Mouse (Mus musculus): ENCODE data around the gene Borcs5. TPM values are rescaled to one million over a fixed set of nuclear protein-coding genes. Genes with fewer than 3 reads are reported as not detected.
A peak's percentile ranks its signal among the peaks of the same experiment; 100 is the strongest.

Gene Borcs5
- polyA plus RNA-seq, 1 experiment, result 17.4 TPM

DNA sequence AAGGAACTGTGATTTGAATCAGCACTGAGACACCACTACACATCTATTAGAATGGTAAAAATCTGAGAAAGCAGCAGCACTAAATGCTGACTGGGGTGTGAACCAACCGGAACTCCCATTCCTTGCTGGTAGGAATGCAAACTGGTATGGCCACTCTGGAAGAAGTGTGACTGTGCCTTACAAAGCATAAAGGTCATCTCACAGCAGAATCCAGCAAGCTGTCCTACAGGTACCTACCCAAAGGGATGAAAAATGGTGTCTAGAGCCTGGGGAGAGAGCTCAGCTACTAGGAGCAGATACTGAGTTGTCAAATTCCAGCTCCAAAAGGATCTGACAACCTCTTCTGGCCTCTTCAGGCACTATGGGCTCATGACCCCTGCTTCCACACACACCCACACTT, 12.7 kb upstream of the Borcs5 start:
- DNase-seq (ENCODE audit: low spot score), result no peak

DNA sequence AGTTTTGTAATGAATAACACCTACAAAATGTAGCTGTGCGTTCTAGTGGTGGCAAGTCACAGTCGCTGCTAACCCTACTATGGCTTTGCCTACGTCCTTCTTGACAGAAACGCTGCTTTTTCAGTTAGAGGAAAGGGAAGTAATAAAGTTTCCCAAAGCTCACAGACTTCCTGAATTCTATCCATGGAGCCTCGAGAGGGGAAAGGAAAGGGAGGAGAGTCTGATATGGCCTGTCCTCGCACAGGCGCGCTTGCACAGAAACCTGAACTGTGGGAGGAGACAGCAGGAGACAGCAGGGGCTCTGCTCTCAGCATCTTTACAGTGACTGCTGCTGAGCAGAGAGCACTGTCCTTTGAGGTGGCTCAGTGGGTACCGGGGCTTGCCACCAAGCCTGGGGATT, 8.9 kb upstream of the Borcs5 start:
- DNase-seq (ENCODE audit: low spot score), result no peak

DNA sequence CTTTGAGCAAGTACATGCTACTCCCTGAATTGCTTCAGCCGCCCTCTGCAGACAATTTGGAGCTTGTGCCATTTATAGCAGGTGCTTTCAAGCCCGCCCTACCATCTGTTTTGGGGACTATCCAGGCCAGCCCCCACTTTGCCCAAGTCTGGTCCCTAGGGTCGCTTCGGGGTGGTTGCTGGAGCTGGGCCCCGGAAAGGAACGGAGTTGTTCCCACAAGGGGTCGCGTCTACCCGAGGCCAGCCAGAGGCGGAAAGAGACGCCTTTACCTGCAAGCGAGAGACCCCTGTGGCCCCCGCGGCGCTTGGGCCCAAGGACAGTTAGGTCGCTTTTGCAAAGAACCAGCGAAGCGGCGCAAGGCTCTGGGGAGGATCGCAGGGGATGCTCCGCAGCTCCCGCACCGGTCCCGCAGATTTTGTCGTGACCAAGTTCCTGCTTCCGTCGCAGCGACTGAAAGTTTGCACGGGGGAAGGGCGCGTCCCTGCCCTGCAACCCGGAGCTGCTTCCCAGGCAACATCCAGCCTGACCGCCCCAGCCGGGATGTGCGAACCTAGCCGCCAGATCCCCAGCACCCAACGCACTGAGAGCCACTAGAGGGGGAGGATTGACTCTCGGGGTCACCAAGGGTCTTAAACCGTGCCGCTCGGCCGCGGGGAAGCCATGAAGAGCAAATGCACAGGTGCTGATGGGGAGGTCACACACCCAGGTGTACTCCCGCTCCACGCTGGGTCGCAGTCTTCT, 7.2 kb upstream of the Borcs5 start, which contains the start of gene Mansc1:
Gene Mansc1 (minus strand): TSS at position 542 of the 741 bp plus-strand sequence.
- DNase-seq (ENCODE audit: low spot score), result peak; percentile 48

DNA sequence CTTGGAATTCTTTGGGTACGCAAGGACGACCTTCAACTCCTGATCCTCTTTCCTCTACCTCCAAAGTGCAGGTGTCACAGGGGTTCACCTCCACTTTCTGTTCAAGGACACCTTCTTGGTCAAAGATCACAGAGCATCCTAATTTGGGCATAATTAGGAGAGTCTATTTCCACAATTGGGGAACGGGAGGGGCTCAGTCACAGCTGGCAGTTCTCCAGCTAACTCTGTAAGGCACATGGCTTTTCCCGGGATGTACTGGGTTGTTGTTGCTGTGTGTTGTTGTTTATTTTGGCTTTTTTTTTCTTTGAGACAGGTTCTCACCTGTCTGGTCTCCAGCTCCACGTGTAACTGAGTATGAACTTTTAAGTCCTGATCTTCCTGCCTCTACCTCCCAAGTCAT, 6.6 kb upstream of the Borcs5 start:
- no peak for DNase-seq (ENCODE audit: low spot score)

DNA sequence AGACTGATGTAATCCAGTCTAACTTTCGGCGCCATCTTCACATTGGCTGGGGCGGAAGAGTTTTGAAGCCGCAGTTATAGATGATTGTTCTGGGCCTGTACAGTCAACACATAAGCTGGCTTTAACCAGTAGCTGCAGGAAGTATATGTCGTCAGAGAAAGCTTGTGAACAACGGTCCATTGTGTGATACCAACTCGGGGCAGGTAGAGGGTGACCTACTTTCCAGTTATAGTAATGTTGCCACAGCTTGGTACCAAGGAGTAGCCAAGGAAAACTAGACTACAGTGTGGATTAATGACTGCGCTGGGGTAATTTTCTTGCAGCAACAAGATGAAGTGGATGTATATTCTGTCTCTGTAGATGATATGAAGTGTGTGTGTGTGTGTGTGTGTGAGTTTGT, 5.8 kb upstream of the Borcs5 start:
- DNase-seq (ENCODE audit: low spot score), result no peak

DNA sequence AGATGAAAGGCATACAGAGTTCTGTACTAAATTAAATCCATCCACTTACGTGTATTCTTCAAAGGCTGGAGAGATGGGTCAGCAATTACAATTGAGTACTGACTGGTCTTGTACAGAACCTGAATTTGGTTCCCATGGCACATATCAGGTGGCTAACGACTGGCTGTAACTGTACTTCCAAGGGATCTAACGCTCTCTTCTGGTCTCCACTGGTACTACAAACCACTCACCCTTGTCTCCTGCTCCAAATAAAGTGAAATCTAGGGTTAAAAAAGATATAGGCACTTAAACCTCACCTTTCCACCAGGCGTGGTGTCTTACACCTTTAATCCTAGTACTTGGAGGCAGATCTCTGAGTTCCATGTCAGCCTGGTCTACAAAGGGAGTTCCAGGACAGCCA, 2.8 kb upstream of the Borcs5 start:
- DNase-seq (ENCODE audit: low spot score), result no peak

DNA sequence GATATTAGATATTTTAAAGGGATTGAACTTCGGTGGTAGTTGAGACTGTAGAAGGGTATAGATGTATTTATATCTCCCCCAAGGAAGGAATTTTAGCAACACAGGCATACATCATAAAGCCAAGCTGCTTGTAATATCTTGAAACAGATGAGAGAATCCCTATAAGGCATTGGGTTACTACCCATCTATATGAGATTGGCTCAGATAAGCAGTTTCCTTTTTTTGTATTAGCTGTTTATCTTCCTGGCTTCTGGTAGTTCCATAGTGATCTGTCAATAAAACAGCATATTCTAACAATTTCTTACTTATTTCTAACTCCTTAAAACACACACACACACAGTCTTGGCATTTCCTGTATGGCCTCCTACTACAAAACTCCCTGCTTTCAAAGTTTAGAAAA, 590 bp downstream of the Borcs5 start:
- DNase-seq (ENCODE audit: low spot score), result no peak

DNA sequence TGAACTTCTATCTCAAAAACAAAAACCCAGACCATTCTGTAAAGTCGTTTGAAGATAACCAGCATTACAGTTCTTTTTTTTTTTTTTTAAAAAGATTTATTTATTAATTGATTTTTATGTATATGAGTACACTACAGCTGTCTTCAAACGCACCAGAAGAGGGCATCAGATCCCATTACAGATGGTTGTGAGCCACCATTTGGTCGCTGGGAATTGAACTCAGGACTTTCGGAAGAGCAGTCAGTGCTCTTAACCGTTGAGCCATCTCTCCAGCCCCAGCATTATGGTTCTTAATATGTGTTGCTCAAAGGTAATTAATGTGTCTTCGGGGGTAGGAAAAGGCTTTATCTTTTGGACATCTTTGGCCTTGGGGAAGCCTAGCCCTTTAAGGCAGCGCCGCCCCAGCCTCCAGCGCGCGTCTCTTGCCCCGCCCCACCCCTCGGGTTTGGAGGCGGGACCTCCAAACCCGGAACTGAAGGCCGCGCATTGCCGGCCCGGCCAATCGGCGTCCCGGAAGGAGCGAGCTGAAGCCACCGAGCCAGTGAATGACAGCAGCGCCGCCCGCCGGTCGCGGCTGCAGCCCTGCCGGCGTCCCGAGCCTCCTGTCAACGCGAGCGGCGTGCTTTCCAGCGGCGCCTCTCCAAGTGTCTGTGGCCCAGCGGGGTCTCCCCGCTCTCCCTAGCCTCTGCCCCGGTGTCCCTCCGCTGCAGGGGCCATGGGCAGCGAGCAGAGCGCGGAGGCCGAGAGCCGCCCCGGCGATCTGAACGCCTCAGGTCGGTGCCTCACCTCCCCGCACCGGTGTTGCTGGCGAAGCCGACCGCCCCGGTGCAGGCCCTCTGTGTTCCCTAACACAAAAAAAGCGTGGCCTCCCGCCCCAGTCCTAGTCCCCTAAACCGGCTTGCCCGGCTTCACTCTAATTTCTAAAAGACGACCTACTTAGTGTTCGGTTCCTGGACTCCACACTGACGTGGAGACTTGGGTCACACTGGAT, 1.5 kb downstream of the Borcs5 start:
- DNase-seq (ENCODE audit: low spot score), result peak; percentile 91

DNA sequence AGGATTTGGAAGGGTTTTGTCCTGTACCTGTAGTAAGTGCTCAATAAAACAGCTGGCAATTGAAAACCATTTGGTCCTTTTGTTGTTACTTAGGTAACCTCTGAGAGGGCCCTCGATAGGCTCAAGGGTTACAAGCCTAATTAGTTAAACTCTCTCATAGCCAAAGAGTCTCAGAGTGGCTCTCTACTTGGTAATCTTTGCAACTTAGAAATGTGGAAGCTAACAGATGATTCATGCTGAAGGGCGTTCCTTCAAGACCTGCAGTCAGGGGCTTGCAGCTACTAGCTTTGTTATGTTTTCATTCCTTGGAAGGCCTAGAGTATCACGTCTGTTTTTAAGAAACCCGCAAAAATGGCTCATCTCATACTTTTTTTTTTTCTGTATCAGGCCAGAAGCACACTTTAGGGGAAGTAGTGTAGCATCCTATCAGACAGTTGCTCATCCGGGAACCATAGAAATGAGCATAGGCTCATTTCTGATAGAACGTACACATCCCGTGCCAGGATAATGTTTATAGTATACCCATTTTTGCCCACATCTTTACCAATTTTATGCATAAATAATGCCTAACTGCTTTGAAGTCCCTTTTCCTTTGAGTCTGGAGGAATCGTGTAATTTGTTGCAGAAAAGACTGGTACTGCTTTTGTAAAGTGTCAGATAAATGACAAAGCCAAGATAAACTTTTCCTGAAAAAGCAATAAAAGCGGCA, 2.6 kb downstream of the Borcs5 start:
- no peak for DNase-seq (ENCODE audit: low spot score)

DNA sequence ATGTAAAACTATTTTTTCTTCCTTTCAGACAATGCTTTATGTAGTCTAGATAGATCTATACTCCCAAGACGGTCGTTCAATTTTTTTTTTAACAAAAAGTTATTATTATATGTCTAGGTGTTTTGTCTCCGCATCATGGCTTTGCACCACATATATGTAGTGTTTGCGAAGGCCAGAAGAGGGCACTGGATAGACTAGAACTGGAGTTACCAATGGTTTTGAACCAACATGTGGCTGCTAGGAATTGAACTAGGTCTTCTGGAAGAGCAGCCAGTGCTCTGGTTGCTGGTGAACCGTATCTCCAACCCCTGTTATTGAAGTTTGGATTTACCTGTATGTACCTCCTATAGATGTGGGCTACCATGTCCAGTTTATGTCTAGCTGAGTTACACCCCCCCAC, 4.0 kb downstream of the Borcs5 start:
- no peak for DNase-seq (ENCODE audit: low spot score)

DNA sequence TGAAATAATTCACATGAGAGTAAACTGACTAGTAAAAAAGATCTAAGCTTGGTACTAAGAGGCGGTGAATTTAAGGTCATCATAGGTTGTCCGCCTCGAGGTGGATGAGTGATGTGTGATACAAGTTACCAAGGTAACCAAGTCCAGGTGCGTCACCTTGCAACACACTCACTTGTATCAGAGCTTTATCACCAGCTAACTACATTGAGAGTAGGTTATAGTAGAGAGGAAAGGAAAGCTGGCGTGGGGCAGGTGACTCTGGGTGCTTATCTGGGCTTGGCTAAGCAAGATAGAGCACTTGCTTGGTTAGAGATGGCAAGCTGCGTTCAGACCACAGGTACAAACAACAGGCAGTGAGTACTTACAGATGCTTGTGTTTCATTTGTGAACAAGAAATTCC, 7.5 kb downstream of the Borcs5 start:
- no peak for DNase-seq (ENCODE audit: low spot score)

DNA sequence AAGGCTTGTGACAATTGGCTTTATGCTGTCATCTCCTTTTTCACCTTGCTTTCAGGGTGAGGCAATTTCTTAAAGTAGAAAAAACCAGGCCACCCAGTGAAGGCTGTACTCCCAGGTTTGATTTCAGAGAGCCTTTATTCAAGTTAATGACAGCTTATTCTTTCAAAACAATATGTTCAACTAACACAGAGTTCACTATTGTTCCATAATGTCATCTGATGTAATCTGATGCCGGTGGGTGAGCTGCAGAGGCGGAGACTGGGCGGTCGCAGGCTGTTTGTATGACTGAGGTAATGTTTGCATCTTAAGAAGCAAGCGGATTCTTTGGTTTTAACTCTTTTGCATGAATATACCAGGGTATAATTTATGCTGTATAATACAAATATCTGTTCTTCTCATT, 8.3 kb downstream of the Borcs5 start:
- no peak for DNase-seq (ENCODE audit: low spot score)

DNA sequence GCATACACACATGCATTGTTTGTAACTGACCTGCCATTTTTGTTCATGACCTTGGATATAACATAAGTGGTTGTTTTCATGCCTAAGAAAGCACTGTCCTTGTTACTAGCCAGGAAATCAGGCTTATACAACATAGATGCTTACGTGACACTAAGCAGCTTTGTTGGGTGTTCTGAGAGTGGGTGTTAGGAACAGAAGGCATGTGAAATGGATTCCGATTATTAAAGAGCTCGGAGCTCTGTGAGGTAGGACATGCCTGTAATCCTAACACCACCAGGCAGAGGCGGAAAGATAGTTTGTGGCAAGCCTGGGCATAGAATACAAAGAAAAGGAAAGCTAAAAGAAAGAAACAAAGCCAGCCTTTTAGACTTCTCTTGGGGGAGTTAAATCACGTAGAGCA, 9.0 kb downstream of the Borcs5 start:
- no peak for DNase-seq (ENCODE audit: low spot score)

DNA sequence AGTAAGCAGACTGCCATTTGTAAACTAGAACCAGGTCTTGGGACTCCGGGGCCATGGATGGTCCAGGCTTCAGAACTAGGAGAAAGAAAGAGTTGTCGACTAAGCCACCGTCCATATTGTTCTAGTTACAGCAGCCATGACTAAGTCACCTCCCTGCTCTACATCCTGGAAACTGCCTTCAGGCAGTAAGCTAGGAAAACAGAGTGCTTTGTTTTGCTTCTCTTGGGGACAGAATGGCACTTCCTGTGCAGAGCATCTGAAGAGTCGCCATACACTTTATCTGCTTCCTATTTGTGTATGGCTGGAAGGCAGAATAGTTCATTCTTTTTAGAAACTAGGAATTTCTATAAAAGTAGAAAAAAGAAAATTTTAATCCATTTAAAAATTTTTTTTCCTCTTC, 17.2 kb downstream of the Borcs5 start:
- DNase-seq (ENCODE audit: low spot score), result no peak

DNA sequence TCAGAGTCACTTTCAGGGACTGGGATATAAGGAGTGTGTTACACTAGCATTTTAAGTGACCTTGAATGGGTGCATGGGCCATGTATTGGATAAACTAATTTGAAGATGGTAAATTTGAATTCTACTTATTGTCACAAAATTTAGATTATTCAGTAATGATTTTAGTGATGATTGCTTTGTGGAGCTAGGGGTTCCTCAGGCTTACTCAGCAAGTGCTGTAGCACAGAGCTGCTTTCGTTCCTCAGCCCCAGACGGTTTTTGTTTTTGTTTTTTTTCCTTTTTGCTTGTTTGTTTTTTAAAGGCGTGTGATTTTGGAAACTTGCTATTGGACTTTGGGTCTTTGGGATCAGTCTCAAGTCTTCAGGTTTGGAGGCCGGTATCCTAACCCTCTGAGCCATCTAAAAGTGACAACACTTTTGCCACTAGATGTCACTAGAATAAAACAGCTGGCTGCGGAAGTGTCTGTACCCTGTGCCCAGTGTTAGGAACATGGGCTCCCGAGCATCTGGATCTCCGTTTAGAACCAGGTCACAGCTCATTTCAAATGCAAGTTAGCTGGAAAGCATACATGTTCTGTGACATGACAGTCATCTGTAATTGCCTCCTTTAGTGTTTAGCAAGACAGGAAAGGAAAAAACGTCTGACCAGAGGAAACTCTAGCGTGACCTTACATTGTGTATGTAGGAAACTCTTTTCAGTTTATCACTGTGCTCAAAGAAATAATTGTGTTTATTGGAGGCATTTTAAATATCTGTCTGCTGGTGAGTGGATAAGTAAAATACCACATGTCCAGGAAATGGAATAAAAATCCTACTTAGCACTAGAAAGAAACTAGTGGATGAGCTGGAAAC, 20.0 kb downstream of the Borcs5 start:
- no peak for DNase-seq (ENCODE audit: low spot score)

DNA sequence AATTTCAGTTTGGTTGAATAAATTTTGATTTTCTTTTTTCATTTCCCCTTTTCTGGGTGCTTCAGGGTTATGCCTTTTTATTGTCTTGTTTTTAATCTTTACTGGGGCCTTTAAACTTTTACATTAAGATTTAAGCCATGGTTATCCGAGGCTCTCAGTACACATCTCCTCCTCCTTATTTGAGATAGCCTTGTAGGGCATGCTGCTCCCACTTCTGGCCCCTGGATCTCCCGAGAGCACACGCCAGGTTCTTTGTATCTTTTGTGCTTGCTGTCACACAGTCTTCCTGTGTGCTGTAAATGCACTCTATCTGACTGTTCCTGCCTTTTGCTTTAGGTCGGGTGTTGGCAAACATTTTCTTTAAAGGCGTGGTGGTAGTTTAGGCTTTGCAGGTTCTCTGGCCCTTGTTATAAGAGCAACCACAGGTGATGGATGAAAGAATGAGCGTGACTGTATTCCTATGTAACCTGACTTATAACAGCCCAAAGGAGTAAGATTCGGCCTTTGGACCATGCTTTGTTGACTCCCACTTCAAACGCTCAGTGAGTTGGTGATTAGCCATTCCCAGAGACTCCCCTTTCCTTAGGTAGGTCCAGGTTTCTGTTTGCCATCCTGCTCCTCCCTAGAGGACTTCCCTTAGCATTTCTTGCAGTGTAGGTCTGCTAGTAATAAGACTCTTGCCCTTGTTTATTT, 21.6 kb downstream of the Borcs5 start:
- DNase-seq (ENCODE audit: low spot score), result no peak

DNA sequence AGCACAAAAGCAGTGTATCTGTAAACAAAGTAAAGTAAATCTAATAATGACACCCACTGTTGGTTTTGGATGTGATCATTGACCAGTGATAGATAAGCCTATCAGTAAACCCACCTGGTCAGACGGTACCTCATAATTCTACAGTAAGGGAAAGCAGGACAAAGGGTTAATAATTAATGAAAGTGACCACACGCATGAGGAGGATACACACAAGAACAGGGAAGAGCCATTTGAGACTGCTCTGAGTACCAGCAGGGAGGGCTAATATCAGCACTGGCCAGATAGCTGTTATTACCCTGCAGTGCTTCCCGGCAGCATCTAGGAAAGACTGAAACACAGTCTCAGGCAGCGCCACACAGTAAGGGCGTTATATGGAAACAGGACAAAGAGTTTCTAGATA, 25.3 kb downstream of the Borcs5 start:
- no peak for DNase-seq (ENCODE audit: low spot score)

DNA sequence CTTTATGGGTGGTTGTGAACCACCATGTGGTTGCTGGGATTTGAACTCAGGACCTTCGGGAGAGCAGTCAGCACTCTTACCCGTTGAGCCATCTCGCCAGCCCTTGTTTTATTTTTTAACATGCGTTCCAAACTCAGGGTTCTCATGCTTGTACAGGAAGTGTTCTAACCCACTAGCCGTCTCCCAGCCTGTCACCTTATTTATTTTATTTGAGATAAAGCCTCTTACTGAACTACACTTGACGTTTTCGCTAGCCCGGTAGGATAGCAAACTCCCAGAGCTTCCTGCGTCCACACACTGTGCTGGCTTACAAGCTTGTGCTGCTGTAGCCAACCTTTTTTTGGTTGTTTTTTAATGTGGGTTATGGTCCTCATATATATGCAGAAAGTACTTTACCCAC, 26.5 kb downstream of the Borcs5 start:
- no peak for DNase-seq (ENCODE audit: low spot score)

DNA sequence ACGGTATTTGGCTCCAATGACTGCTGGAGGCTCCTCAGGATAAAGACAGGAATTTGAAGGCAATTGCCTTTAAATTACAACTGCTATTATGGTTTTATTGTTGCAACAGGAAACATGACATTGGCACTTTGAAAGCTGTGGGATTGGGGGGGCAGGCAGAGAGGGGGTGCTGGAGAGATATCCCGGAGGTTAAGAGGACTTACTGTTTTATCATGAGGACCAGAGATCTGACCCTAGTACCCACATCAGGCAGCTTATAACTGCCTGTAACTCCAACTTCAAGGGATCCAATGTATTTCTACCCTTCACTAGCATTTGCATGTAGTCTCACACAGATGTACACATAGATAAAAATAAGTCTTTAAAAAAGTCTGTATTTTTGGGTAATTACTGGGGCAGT, 29.2 kb downstream of the Borcs5 start:
- no peak for DNase-seq (ENCODE audit: low spot score)

DNA sequence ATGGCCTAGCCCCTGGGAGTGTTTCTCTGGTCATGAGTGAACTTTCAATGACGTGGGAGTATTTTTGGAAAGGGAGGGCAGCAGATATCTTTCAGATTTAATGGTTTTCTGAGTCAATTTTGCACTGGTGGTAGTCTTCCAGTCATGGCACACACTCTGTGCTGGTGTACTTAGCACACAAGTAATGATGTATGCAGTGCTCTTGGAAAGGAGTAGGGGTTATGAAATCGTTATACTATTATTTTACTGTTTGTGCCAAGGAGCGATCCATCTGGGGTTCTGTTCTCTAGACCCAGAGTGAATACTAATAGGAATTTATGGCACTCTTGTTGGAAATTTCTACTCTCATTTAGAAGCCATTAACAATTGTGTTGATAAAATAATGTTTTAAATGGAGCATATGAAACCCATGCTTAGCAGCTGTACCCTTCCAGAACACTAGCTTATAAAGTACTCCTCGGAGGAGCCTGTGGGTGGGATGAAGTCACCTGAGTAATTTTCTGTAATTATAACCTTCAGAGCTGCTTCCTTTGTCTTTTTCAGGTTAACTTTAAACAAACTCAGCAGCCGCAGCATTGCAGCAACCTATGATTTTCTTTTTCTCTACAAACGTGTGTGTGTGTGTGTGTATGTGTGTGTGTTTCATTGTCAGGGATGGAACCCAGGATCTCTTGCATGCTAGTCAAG, 30.0 kb downstream of the Borcs5 start:
- DNase-seq (ENCODE audit: low spot score), result no peak

Data from urinary bladder, adult 2 months (tissue).